26 mouse cellular contexts compared by ENCODE assay signal in the genomic region with DNA sequence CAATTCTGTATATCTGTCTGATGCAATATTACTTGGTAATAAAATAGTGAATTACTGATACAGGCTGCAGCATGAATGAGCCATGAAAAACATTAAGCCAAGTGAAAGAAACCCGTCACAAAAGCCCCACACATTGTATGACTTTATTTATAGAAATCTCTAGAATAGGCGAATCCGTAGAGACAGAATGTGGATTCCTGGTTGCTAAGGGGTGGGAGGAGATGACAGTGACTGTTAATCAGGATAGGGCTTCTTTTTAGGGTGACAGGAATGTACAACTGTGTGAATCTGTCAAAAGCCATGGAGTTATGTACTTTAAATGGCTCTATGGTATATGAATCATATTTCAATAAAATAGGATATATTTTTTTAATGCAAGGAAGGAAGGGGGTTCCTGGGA. TPM values are rescaled to one million over a fixed set of nuclear protein-coding genes. Genes with fewer than 3 reads are reported as not detected.
DNase-seq lines count a peak whose midpoint lies in the region; TF ChIP-seq lines count a peak whose summit lies in the region.
"Had no signal": no experiment of that assay in that cellular context is flagged by ENCODE, and none has a peak within 500 bp of the region (broad histone marks: within the 10 kb centered on the region; RNA-seq: fewer than 3 reads in every experiment).

No protein-coding gene starts in this region.

- intact Hi-C loops in left cerebral cortex, adult 2 months (cut with DNase I), result no loop called here
- intact Hi-C loops in left cerebral cortex, postnatal 4 days (cut with DNase I), result no loop called here
- intact Hi-C loops in left cerebral cortex, postnatal 14 days (cut with DNase I), result no loop called here

- TF ChIP-seq CTCF in left cerebral cortex, adult 2 months (IDR thresholded peaks at IDR 0.05), result no peak

- H3K27ac ChIP-seq in left cerebral cortex, adult 2 months, result peak overlapping the region; percentile 68
- H3K27ac ChIP-seq: forebrain, embryonic 12.5 days; kidney, embryonic 15.5 days; liver, embryonic 13.5 days; midbrain, embryonic 12.5 days; stomach, embryonic 15.5 days had no signal

- H3K4me3 ChIP-seq in left cerebral cortex, adult 2 months, result no peak overlapping the region
- H3K4me3 ChIP-seq: erythroblast, embryonic 14.5 days; forebrain, embryonic 12.5 days; kidney, embryonic 15.5 days; liver, embryonic 13.5 days; megakaryocyte, embryonic 14.5 days; midbrain, embryonic 12.5 days; stomach, embryonic 15.5 days had no signal

- peak; percentile 52 to 72 for DNase-seq in frontal cortex, adult 2 months (ENCODE audit: extremely low spot score in 1 of 2, low spot score in 1 of 2)
- no peak for DNase-seq in frontal cortex, postnatal 10 days (ENCODE audit: low spot score in 2 of 2)
- no peak for DNase-seq in left cerebral cortex, adult 2 months (ENCODE audit: extremely low spot score in 1 of 2, low spot score in 2 of 2)
- DNase-seq in left cerebral cortex, postnatal 4 days, result no peak
- peak; percentile 47 to 61 for DNase-seq in left cerebral cortex, postnatal 14 days (ENCODE audit: low spot score in 2 of 2)
- DNase-seq in T-cell, adult 2 months (ENCODE audit: low spot score), result no peak
- DNase-seq in urinary bladder, postnatal 10 days (ENCODE audit: low spot score), result no peak
- DNase-seq: adrenal gland, postnatal 25 days; cerebellum, adult 18-20 months; gastrocnemius, postnatal 14 days; kidney, adult 18-20 months; kidney, postnatal 25 days; liver, embryonic 13.5 days; lung, adult 18-20 months; lung, postnatal 4 days; thymus, postnatal 14 days had no signal

RNA-seq across cellular contexts. Expression of a gene that starts 15.8 kb away (rescaled TPM):
- 45.8 and 48.5 TPM in 2 replicates for polyA plus RNA-seq in frontal cortex, adult 2 months (2012; rRNA removed)
- total RNA-seq in left cerebral cortex, adult 2 months (2021), result 10 to 100 TPM; 71.6 to 86.2 TPM
- 10 to 100 TPM; 81.1 to 93.5 TPM for total RNA-seq in left cerebral cortex, postnatal 4 days (2021)
- total RNA-seq in left cerebral cortex, postnatal 14 days (2021), result 10 to 100 TPM; 83.1 to 91.0 TPM

RNA-seq across cellular contexts. Expression of a gene that starts 28.3 kb away (rescaled TPM):
- 2.0 and 2.2 TPM in 2 replicates for polyA plus RNA-seq in frontal cortex, adult 2 months (2012; rRNA removed)
- total RNA-seq in left cerebral cortex, adult 2 months (2021), result 1 to 10 TPM; 3.3 to 3.4 TPM
- total RNA-seq in left cerebral cortex, postnatal 4 days (2021), result 1 to 10 TPM in 1 of 2 experiments, under 1 TPM in 1; 0.60 to 1.0 TPM
- total RNA-seq in left cerebral cortex, postnatal 14 days (2021), result 1 to 10 TPM in 1 of 2 experiments, under 1 TPM in 1; 0.81 to 1.3 TPM
- total RNA-seq: common myeloid progenitor, adult 5-6 weeks; gastrocnemius, postnatal 14 days; granulocyte monocyte progenitor cell, adult 5-6 weeks; heart, postnatal 25 days had no signal
- polyA plus RNA-seq: CD4-positive, CD25-positive, alpha-beta regulatory T cell, adult 4 months; erythroblast, embryonic 14.5 days; liver, embryonic 13.5 days had no signal

Comparison
In these comparisons a context has a peak if more than half of its experiments do, and no peak if none do; other contexts are left out.
1. DNase-seq: peak in frontal cortex, adult 2 months (2 of 2) and left cerebral cortex, postnatal 14 days (2 of 2); none in frontal cortex, postnatal 10 days (0 of 2), left cerebral cortex, adult 2 months (0 of 2), left cerebral cortex, postnatal 4 days (single experiment), T-cell, adult 2 months (single experiment) and urinary bladder, postnatal 10 days (single experiment).